Mouse (Mus musculus): ENCODE measurements at regions not wholly inside any gene's neighbourhood (a gene's known extent, or its start where the extent isn't known, plus 50 kb on each side); places are given as distances from the start of the nearest gene placed in this dataset.

GRCm38 (mm10) chr5:111597733-111598132 lies 136.0 kb upstream of the Gm26897 start:
- WGBS, result 58% methylated on average over 2 of the region's 2 CpGs
- H3K36me3 ChIP-seq (ENCODE audit: control insufficient read depth, insufficient read depth, low read length), result no peaks in the 10 kb centered on the region
- TF ChIP-seq CTCF (IDR thresholded peaks at IDR 0.05; ENCODE audit: extremely low read depth, insufficient read length, insufficient replicate concordance, low read depth, low read length) (no peak), POLR2A (IDR thresholded peaks at IDR 0.05; ENCODE audit: low read depth, low read length) (no peak)
- no peaks in the 10 kb centered on the region for H3K4me1 ChIP-seq (ENCODE audit: control insufficient read depth, insufficient read depth, insufficient read length, low read length)
- H3K27me3 ChIP-seq (ENCODE audit: control insufficient read depth, insufficient read depth, low read length), result no peaks in the 10 kb centered on the region
- H3K27ac ChIP-seq (ENCODE audit: insufficient read depth, low read depth, low read length), result no peak overlapping the region
- no peak overlapping the region for H3K4me3 ChIP-seq (ENCODE audit: low read depth, low read length)

GRCm38 (mm10) chr5:111601711-111602521 lies 131.8 kb upstream of the Gm26897 start:
- H3K4me1 ChIP-seq (ENCODE audit: control insufficient read depth, insufficient read depth, insufficient read length, low read length), result no peaks in the 10 kb centered on the region
- H3K27me3 ChIP-seq (ENCODE audit: control insufficient read depth, insufficient read depth, low read length), result no peaks in the 10 kb centered on the region
- 78% methylated on average over 26 of the region's 26 CpGs for WGBS
- H3K4me3 ChIP-seq (ENCODE audit: low read depth, low read length), result no peak overlapping the region
- H3K36me3 ChIP-seq (ENCODE audit: control insufficient read depth, insufficient read depth, low read length), result no peaks in the 10 kb centered on the region
- H3K27ac ChIP-seq (ENCODE audit: insufficient read depth, low read depth, low read length), result no peak overlapping the region
- no peak for TF ChIP-seq POLR2A (IDR thresholded peaks at IDR 0.05; ENCODE audit: low read depth, low read length)
- TF ChIP-seq CTCF (IDR thresholded peaks at IDR 0.05; ENCODE audit: extremely low read depth, insufficient read length, insufficient replicate concordance, low read depth, low read length), result no peak

DNA sequence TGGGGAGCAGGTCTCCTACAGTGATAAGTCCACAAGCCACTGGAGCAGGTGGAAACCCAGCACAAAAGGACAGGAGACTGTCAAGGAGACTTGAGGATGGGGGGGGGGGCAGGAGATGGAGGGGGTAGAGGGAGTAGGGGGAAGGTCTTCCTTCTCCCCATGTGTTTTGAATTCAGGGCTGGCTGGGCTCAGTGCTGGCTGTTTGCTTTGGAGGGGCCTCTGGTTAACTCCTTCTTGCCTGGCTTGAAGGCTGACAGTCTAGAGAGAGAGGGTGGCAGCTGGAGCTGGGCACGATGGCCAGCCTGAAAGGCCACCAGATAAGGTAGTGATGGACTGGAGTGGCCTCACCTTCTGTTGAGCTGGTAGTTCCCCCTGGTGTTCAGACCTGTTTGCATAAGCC lies 120.0 kb upstream of the Gm26897 start:
- WGBS, result 47% methylated on average over 1 of the region's 1 CpGs
- H3K4me1 ChIP-seq (ENCODE audit: control insufficient read depth, insufficient read depth, insufficient read length, low read length), result no peaks in the 10 kb centered on the region

GRCm38 (mm10) chr5:111619974-111620373 lies 113.8 kb upstream of the Gm26897 start:
- Histone ChIP-seq H3K4me1 (ENCODE audit: control insufficient read depth, insufficient read depth, insufficient read length, low read length) (no peaks in the 10 kb centered on the region), H3K36me3 (ENCODE audit: control insufficient read depth, insufficient read depth, low read length) (no peaks in the 10 kb centered on the region), H3K27ac (ENCODE audit: insufficient read depth, low read depth, low read length) (0 out of 2 replicates have a peak overlapping the region, but pooled peaks have one; percentile 28), H3K27me3 (ENCODE audit: control insufficient read depth, insufficient read depth, low read length) (no peaks in the 10 kb centered on the region), H3K4me3 (ENCODE audit: low read depth, low read length) (no peak overlapping the region)
- TF ChIP-seq POLR2A (IDR thresholded peaks at IDR 0.05; ENCODE audit: low read depth, low read length), result no peak
- no peak for TF ChIP-seq CTCF (IDR thresholded peaks at IDR 0.05; ENCODE audit: extremely low read depth, insufficient read length, insufficient replicate concordance, low read depth, low read length)
- WGBS, result 32% methylated on average over 9 of the region's 9 CpGs

More for the DNA sequence above, 120.0 kb upstream of the Gm26897 start:
- no peak for TF ChIP-seq POLR2A (IDR thresholded peaks at IDR 0.05; ENCODE audit: low read depth, low read length)
- no peak for TF ChIP-seq CTCF (IDR thresholded peaks at IDR 0.05; ENCODE audit: extremely low read depth, insufficient read length, insufficient replicate concordance, low read depth, low read length)
- Histone ChIP-seq H3K27me3 (ENCODE audit: control insufficient read depth, insufficient read depth, low read length) (no peaks in the 10 kb centered on the region), H3K27ac (ENCODE audit: insufficient read depth, low read depth, low read length) (no peak overlapping the region), H3K36me3 (ENCODE audit: control insufficient read depth, insufficient read depth, low read length) (no peaks in the 10 kb centered on the region), H3K4me3 (ENCODE audit: low read depth, low read length) (no peak overlapping the region)

DNA sequence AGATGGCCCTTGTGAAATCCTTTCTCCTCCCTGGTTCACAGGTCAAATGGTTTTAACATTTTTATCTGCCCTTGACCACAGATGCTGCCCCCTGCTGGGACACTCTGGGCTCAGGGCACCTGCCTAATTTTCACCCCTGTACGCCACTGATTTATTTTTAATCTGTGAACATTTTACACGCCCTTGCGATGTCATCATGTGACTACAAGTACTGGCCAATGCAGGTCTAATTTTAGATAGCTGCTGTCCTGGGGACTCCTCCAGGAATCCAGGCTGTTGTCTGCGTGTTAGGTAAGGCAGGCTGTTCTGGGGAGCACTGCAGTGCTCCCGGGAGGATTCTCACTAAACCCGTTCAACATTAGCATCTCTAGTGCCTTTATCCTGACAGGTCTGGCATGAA lies 113.1 kb upstream of the Gm26897 start:
- Histone ChIP-seq H3K36me3 (ENCODE audit: control insufficient read depth, insufficient read depth, low read length) (no peaks in the 10 kb centered on the region), H3K4me3 (ENCODE audit: low read depth, low read length) (no peak overlapping the region), H3K27me3 (ENCODE audit: control insufficient read depth, insufficient read depth, low read length) (no peaks in the 10 kb centered on the region), H3K27ac (ENCODE audit: insufficient read depth, low read depth, low read length) (0 out of 2 replicates have a peak overlapping the region, but pooled peaks have one; percentile 28), H3K4me1 (ENCODE audit: control insufficient read depth, insufficient read depth, insufficient read length, low read length) (no peaks in the 10 kb centered on the region)
- 58% methylated on average over 6 of the region's 6 CpGs for WGBS
- TF ChIP-seq POLR2A (IDR thresholded peaks at IDR 0.05; ENCODE audit: low read depth, low read length) (no peak), CTCF (IDR thresholded peaks at IDR 0.05; ENCODE audit: extremely low read depth, insufficient read length, insufficient replicate concordance, low read depth, low read length) (no peak)

DNA sequence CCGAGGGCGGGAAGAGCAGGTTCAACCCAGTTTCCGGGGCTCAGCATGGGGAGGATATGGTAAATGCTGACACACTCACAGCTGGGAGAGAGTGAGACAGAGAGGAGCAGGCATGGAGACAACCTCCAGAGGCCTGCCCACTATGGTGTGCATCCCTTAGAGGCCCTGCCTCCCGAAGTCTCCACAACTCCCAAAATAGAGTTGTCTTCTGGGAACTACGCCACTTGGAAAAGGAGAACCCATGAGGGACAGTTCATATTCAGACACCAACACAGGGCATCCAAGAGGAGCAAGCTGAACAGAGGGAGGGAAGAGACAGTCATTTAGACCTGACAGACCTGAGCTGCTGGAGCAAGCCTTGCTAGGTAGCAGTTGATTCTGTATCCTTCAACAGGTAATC lies 111.2 kb upstream of the Gm26897 start:
- TF ChIP-seq CTCF (IDR thresholded peaks at IDR 0.05; ENCODE audit: extremely low read depth, insufficient read length, insufficient replicate concordance, low read depth, low read length) (no peak), POLR2A (IDR thresholded peaks at IDR 0.05; ENCODE audit: low read depth, low read length) (no peak)
- H3K4me3 ChIP-seq (ENCODE audit: low read depth, low read length), result no peak overlapping the region
- no peak overlapping the region for H3K27ac ChIP-seq (ENCODE audit: insufficient read depth, low read depth, low read length)
- WGBS, result 76% methylated on average over 5 of the region's 5 CpGs
- no peaks in the 10 kb centered on the region for H3K27me3 ChIP-seq (ENCODE audit: control insufficient read depth, insufficient read depth, low read length)
- no peaks in the 10 kb centered on the region for H3K36me3 ChIP-seq (ENCODE audit: control insufficient read depth, insufficient read depth, low read length)
- H3K4me1 ChIP-seq (ENCODE audit: control insufficient read depth, insufficient read depth, insufficient read length, low read length), result no peaks in the 10 kb centered on the region

DNA sequence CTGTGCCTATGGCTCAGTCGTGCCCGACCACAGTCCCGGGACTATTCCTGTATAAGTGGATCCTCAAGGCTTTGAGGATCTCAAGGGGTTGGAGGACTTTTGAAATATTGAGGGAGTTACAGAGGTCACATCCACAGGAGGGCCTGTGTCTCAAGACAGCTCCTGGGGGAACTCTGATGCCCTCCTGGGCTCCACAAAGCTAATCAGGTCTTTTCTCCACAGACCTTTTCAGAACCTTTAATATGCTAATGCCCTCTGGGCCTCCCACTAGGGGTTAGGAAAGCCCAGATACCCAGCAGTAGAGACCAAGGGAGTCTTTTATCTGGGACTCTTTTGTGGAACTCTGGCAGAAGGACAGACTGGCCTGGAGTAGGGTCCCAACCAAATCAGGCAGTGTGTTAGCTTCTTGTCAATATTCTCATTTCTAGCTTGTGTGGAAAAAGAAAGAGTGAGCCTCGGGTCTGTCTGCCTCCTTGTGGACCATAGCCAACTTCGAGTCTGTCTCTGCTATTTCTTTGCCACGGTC lies 107.4 kb upstream of the Gm26897 start:
- WGBS, result 40% methylated on average over 6 of the region's 6 CpGs
- no peak overlapping the region for H3K4me3 ChIP-seq (ENCODE audit: low read depth, low read length)
- no peaks in the 10 kb centered on the region for H3K27me3 ChIP-seq (ENCODE audit: control insufficient read depth, insufficient read depth, low read length)
- H3K27ac ChIP-seq (ENCODE audit: insufficient read depth, low read depth, low read length), result no peak overlapping the region
- no peak for TF ChIP-seq POLR2A (IDR thresholded peaks at IDR 0.05; ENCODE audit: low read depth, low read length)
- TF ChIP-seq CTCF (IDR thresholded peaks at IDR 0.05; ENCODE audit: extremely low read depth, insufficient read length, insufficient replicate concordance, low read depth, low read length), result no peak
- H3K4me1 ChIP-seq (ENCODE audit: control insufficient read depth, insufficient read depth, insufficient read length, low read length), result no peaks in the 10 kb centered on the region; the same call in 1 of the 2 replicates
- H3K36me3 ChIP-seq (ENCODE audit: control insufficient read depth, insufficient read depth, low read length), result no peaks in the 10 kb centered on the region

Data from small intestine, adult 2 months (tissue).